Mouse (Mus musculus) layer of hippocampus, postnatal 36 days (tissue): Measurements from ENCODE around the gene Dnajb5. TPM values are rescaled to one million over a fixed set of nuclear protein-coding genes. Genes with fewer than 3 reads are reported as not detected.
A peak's percentile ranks its signal among the peaks of the same experiment; 100 is the strongest.
"Not testable (repeated sequence)": the region's sequence is repeated elsewhere in the genome, so short reads cannot be mapped to it uniquely, and the experiment has no call there.

Experiments used
- DNase-seq, 2 experiments: peaks; one replicate each; pipeline ENCODE4 v3.0.0; 2022
- total RNA-seq, 2 experiments: library from RNA; stranded (reverse); gene quantifications; 2 replicates each; pipeline ENCODE4 v1.2.3; 2021

The Dnajb5 gene
- total RNA-seq, 2 experiments from 2014 or later = 203 to 221 TPM

- DNase-seq = no peak
Measured at GRCm38 (mm10) chr4:42973868-42974267, 24.3 kb downstream of the Dnajb5 start.

- DNase-seq = no peak
Measured at GRCm38 (mm10) chr4:42978062-42978461, 28.4 kb downstream of the Dnajb5 start.

GRCm38 (mm10) chr4:42980467-42980866 lies 30.9 kb downstream of the Dnajb5 start:
- DNase-seq = not testable (repeated sequence)

- no peak for DNase-seq
Measured at GRCm38 (mm10) chr4:42988296-42988695, 38.7 kb downstream of the Dnajb5 start.

- no peak for DNase-seq
Measured at GRCm38 (mm10) chr4:42998022-42998421, 48.4 kb downstream of the Dnajb5 start.

GRCm38 (mm10) chr4:42999451-43000140 lies 50.0 kb downstream of the Dnajb5 start:
- peak; percentile 65 for DNase-seq

- peak; percentile 99 for DNase-seq
Measured at GRCm38 (mm10) chr4:43000141-43000986, 50.8 kb downstream of the Dnajb5 start, which contains the start of gene Vcp. Vcp (minus strand) TSS chr4:43000507.

- no peak for DNase-seq
Measured at GRCm38 (mm10) chr4:43001272-43001671, 51.7 kb downstream of the Dnajb5 start.

- no peak for DNase-seq
Measured at GRCm38 (mm10) chr4:43002756-43003439, 53.3 kb downstream of the Dnajb5 start.

GRCm38 (mm10) chr4:43004951-43005350 lies 55.3 kb downstream of the Dnajb5 start:
- DNase-seq = no peak

- no peak for DNase-seq
Measured at GRCm38 (mm10) chr4:43005765-43006164, 56.2 kb downstream of the Dnajb5 start.

Other genes starting within 250 kb of the Dnajb5 start
- 1 to 10 TPM; 1.2 to 2.0 TPM for gene 4930578G10Rik, start 214.3 kb upstream of the Dnajb5 start, total RNA-seq
- under 1 TPM in 1 of 2 experiments, not detected in 1; 0.67 TPM for gene Ccl19, start 193.2 kb upstream of the Dnajb5 start, total RNA-seq
- gene Ccl21a, start 175.8 kb upstream of the Dnajb5 start, total RNA-seq = not detected
- gene Fam205a1, start 95.9 kb upstream of the Dnajb5 start, total RNA-seq = under 1 TPM in 1 of 2 experiments, not detected in 1; 0.12 TPM
- under 1 TPM; 0.48 to 0.92 TPM for gene Gm12394, start 93.0 kb upstream of the Dnajb5 start, total RNA-seq
- gene Fam205c, start 75.6 kb upstream of the Dnajb5 start, total RNA-seq = under 1 TPM; 0.27 to 0.30 TPM
- 100 to 1,000 TPM; 148 to 149 TPM for gene Phf24, start 33.2 kb upstream of the Dnajb5 start, total RNA-seq
- gene 1700022I11Rik, start 19.8 kb downstream of the Dnajb5 start, total RNA-seq = not detected
- gene Vcp, start 50.7 kb downstream of the Dnajb5 start, total RNA-seq = 100 to 1,000 TPM; 188 to 194 TPM
- gene Fancg, start 60.7 kb downstream of the Dnajb5 start, total RNA-seq = 1 to 10 TPM; 8.3 to 8.9 TPM
- 10 to 100 TPM; 24.9 to 27.0 TPM for gene Pigo, start 76.0 kb downstream of the Dnajb5 start, total RNA-seq
- gene Stoml2, start 81.9 kb downstream of the Dnajb5 start, total RNA-seq = 100 to 1,000 TPM in 1 of 2 experiments, 10 to 100 TPM in 1; 93.4 to 102 TPM
- gene Fam214b, start 96.4 kb downstream of the Dnajb5 start, total RNA-seq = 10 to 100 TPM; 39.2 to 39.8 TPM
- 10 to 100 TPM; 39.1 to 42.1 TPM for gene Unc13b, start 109.1 kb downstream of the Dnajb5 start, total RNA-seq